Mouse (Mus musculus): ENCODE results near the gene Carmil2. TPM values are rescaled to one million over a fixed set of nuclear protein-coding genes. Genes with fewer than 3 reads are reported as not detected.

Gene Carmil2
- total RNA-seq, 2 experiments from 2014 or later, result 60.0 to 64.6 TPM

GRCm38 (mm10) chr8:105695080-105695780 lies 9.2 kb downstream of the Carmil2 start:
- DNase-seq (ENCODE audit: low spot score in 2 of 2), result no peak

- DNase-seq (ENCODE audit: low spot score in 2 of 2), result no peak
Observed at GRCm38 (mm10) chr8:105697196-105697780, 11.2 kb downstream of the Carmil2 start.

GRCm38 (mm10) chr8:105698734-105699133 lies 12.7 kb downstream of the Carmil2 start:
- DNase-seq (ENCODE audit: low spot score in 2 of 2), result no peak

GRCm38 (mm10) chr8:105699488-105700215 lies 13.6 kb downstream of the Carmil2 start:
- no peak for DNase-seq (ENCODE audit: low spot score in 2 of 2)

- DNase-seq (ENCODE audit: low spot score in 2 of 2), result peak; percentile 53 to 79
Observed at GRCm38 (mm10) chr8:105700566-105700965, 14.5 kb downstream of the Carmil2 start.

GRCm38 (mm10) chr8:105700966-105701824 lies 15.1 kb downstream of the Carmil2 start, which contains the start of the genes Acd and Pard6a:
Gene Acd, minus strand, starts transcription at chr8:105701102.
Gene Pard6a, plus strand, starts transcription at chr8:105701148.
- peak; percentile 94 to 95 for DNase-seq (ENCODE audit: low spot score in 2 of 2)

- no peak for DNase-seq (ENCODE audit: low spot score in 2 of 2)
Observed at GRCm38 (mm10) chr8:105702001-105702401, 15.9 kb downstream of the Carmil2 start.

- no peak for DNase-seq (ENCODE audit: low spot score in 2 of 2)
Observed at GRCm38 (mm10) chr8:105702731-105703415, 16.8 kb downstream of the Carmil2 start.

- DNase-seq (ENCODE audit: low spot score in 2 of 2), result no peak
Observed at GRCm38 (mm10) chr8:105704146-105704812, 18.2 kb downstream of the Carmil2 start.

GRCm38 (mm10) chr8:105704955-105705354 lies 18.9 kb downstream of the Carmil2 start:
- DNase-seq (ENCODE audit: low spot score in 2 of 2), result no peak

GRCm38 (mm10) chr8:105706426-105706825 lies 20.4 kb downstream of the Carmil2 start:
- no peak for DNase-seq (ENCODE audit: low spot score in 2 of 2)

- DNase-seq (ENCODE audit: low spot score in 2 of 2), result peak; percentile 84 to 86
Observed at GRCm38 (mm10) chr8:105707498-105708403, 21.7 kb downstream of the Carmil2 start, which contains the start of the genes 4933405L10Rik and Enkd1. Gene 4933405L10Rik, plus strand, starts transcription at chr8:105707655. Gene Enkd1, minus strand, starts transcription at chr8:105708210.

- DNase-seq (ENCODE audit: low spot score in 2 of 2), result no peak
Observed at GRCm38 (mm10) chr8:105708675-105709074, 22.6 kb downstream of the Carmil2 start.

- no peak for DNase-seq (ENCODE audit: low spot score in 2 of 2)
Observed at GRCm38 (mm10) chr8:105709317-105709716, 23.2 kb downstream of the Carmil2 start.

- DNase-seq (ENCODE audit: low spot score in 2 of 2), result no peak
Observed at GRCm38 (mm10) chr8:105712286-105712685, 26.2 kb downstream of the Carmil2 start.

GRCm38 (mm10) chr8:105714139-105714538 lies 28.1 kb downstream of the Carmil2 start:
- peak; percentile 78 to 88 for DNase-seq (ENCODE audit: low spot score in 2 of 2)

- DNase-seq (ENCODE audit: low spot score in 2 of 2), result no peak
Observed at GRCm38 (mm10) chr8:105715042-105715441, 29.0 kb downstream of the Carmil2 start.

GRCm38 (mm10) chr8:105716302-105716945 lies 30.4 kb downstream of the Carmil2 start:
- DNase-seq (ENCODE audit: low spot score in 2 of 2), result no peak

Data from left cerebral cortex, adult 18-20 months (tissue).